Mouse (Mus musculus) liver (tissue): Measurements from ENCODE around the gene Kcnc1.

Experiments used
- DNase-seq: peaks from one replicate; pipeline ENCODE4 v3.0.0-alpha.2; 2020; ENCODE audit warnings: mixed read lengths

The Kcnc1 gene

GRCm38 (mm10) chr7:46479793-46480192 is 83.5 kb downstream of the Kcnc1 start:
- DNase-seq: no peak

GRCm38 (mm10) chr7:46482099-46482531 is 85.8 kb downstream of the Kcnc1 start:
- DNase-seq: no peak

- DNase-seq: no peak
These were observed 86.8 kb downstream of the Kcnc1 start for GRCm38 (mm10) chr7:46483050-46483449.

GRCm38 (mm10) chr7:46484223-46484622 is 87.9 kb downstream of the Kcnc1 start:
- no peak for DNase-seq

- DNase-seq: no peak
These were observed 90.5 kb downstream of the Kcnc1 start for GRCm38 (mm10) chr7:46486761-46487160.

GRCm38 (mm10) chr7:46487354-46487753 is 91.1 kb downstream of the Kcnc1 start:
- no peak for DNase-seq
